Mouse (Mus musculus): ENCODE measurements around the gene Zbtb48.
A peak's percentile ranks its signal among the peaks of the same experiment; 100 is the strongest.

- TF ChIP-seq POLR2A (IDR thresholded peaks at IDR 0.05; ENCODE audit: borderline replicate concordance, extremely low read depth, insufficient read depth, insufficient read length, poor library complexity, severe bottlenecking) (peak; percentile 53; the same call in 1 of the 2 replicates), CTCF (IDR thresholded peaks at IDR 0.05; ENCODE audit: borderline replicate concordance, extremely low read depth, insufficient read depth, insufficient read length) (no peak)
These were observed 38.9 kb downstream of the Zbtb48 start, which contains the start of gene Thap3 for GRCm38 (mm10) chr4:151988342-151989109.
